Mouse (Mus musculus): ENCODE data around the gene Lrrc43. TPM values are rescaled to one million over a fixed set of nuclear protein-coding genes. Genes with fewer than 3 reads are reported as not detected.
"Not testable (repeated sequence)": the region's sequence is repeated elsewhere in the genome, so short reads cannot be mapped to it uniquely, and the experiment has no call there.

The Lrrc43 gene
- 0.09 and 0.10 TPM in 2 replicates for polyA plus RNA-seq (2015; fragmentation: Nextera tagmentation; extraction: Ambion mirVana)

GRCm38 (mm10) chr5:123489112-123489785, at the start of gene Lrrc43, which contains the start of gene Il31:
Gene Lrrc43 (plus strand): TSS chr5:123489305.
Gene Il31 (minus strand): TSS chr5:123489489.
- peak; percentile 20 for DNase-seq (ENCODE audit: low spot score)

GRCm38 (mm10) chr5:123439312-123439711, 49.8 kb upstream of the Lrrc43 start:
- DNase-seq (ENCODE audit: low spot score), result no peak

- DNase-seq (ENCODE audit: low spot score), result no peak
These were observed 49.2 kb upstream of the Lrrc43 start for GRCm38 (mm10) chr5:123439941-123440340.

GRCm38 (mm10) chr5:123440664-123441063, 48.4 kb upstream of the Lrrc43 start:
- no peak for DNase-seq (ENCODE audit: low spot score)

GRCm38 (mm10) chr5:123442283-123442682, 46.8 kb upstream of the Lrrc43 start:
- DNase-seq (ENCODE audit: low spot score), result no peak

- peak; percentile 77 for DNase-seq (ENCODE audit: low spot score)
These were observed 45.0 kb upstream of the Lrrc43 start for GRCm38 (mm10) chr5:123444069-123444468.

GRCm38 (mm10) chr5:123444849-123445334, 44.2 kb upstream of the Lrrc43 start:
- DNase-seq (ENCODE audit: low spot score), result no peak

GRCm38 (mm10) chr5:123451886-123452285, 37.2 kb upstream of the Lrrc43 start:
- peak; percentile 65 for DNase-seq (ENCODE audit: low spot score)

- DNase-seq (ENCODE audit: low spot score), result no peak
These were observed 27.7 kb upstream of the Lrrc43 start for GRCm38 (mm10) chr5:123461420-123461819.

- no peak for DNase-seq (ENCODE audit: low spot score)
These were observed 24.5 kb upstream of the Lrrc43 start for GRCm38 (mm10) chr5:123464638-123465037.

- peak; percentile 33 for DNase-seq (ENCODE audit: low spot score)
These were observed 18.2 kb upstream of the Lrrc43 start for GRCm38 (mm10) chr5:123470784-123471400.

- no peak for DNase-seq (ENCODE audit: low spot score)
These were observed 15.3 kb upstream of the Lrrc43 start for GRCm38 (mm10) chr5:123473817-123474216.

GRCm38 (mm10) chr5:123487659-123488395, 1.3 kb upstream of the Lrrc43 start:
- no peak for DNase-seq (ENCODE audit: low spot score)

GRCm38 (mm10) chr5:123489935-123490334, 830 bp downstream of the Lrrc43 start:
- DNase-seq (ENCODE audit: low spot score), result no peak

GRCm38 (mm10) chr5:123499717-123500116, 10.6 kb downstream of the Lrrc43 start:
- peak; percentile 64 for DNase-seq (ENCODE audit: low spot score)

- DNase-seq (ENCODE audit: low spot score), result no peak
These were observed 12.9 kb downstream of the Lrrc43 start for GRCm38 (mm10) chr5:123501973-123502372.

- peak; percentile 94 for DNase-seq (ENCODE audit: low spot score)
These were observed 19.0 kb downstream of the Lrrc43 start for GRCm38 (mm10) chr5:123507936-123508723.

- DNase-seq (ENCODE audit: low spot score), result no peak
These were observed 19.8 kb downstream of the Lrrc43 start for GRCm38 (mm10) chr5:123508921-123509320.

- no peak for DNase-seq (ENCODE audit: low spot score)
These were observed 21.1 kb downstream of the Lrrc43 start, which contains the start of gene B3gnt4 for GRCm38 (mm10) chr5:123510160-123510559. Gene B3gnt4 (plus strand): TSS chr5:123510460.

- not testable (repeated sequence) for DNase-seq (ENCODE audit: low spot score)
These were observed 22.3 kb downstream of the Lrrc43 start for GRCm38 (mm10) chr5:123511426-123511825.

- no peak for DNase-seq (ENCODE audit: low spot score)
These were observed 23.0 kb downstream of the Lrrc43 start for GRCm38 (mm10) chr5:123512102-123512501.
